Mouse (Mus musculus): ENCODE results near the gene Pitpnc1. TPM values are rescaled to one million over a fixed set of nuclear protein-coding genes. Genes with fewer than 3 reads are reported as not detected.
A peak's percentile ranks its signal among the peaks of the same experiment; 100 is the strongest.

The Pitpnc1 gene
- total RNA-seq, 2 experiments from 2014 or later, result 60.0 to 78.1 TPM

- peak; percentile 41 to 42 for DNase-seq
- intact Hi-C loops (cut with DNase I), result no loop called here
Observed at GRCm38 (mm10) chr11:107341293-107341692, 129.2 kb downstream of the Pitpnc1 start.

GRCm38 (mm10) chr11:107340793-107341192, 129.7 kb downstream of the Pitpnc1 start:
- intact Hi-C loops (cut with DNase I), result no loop called here
- DNase-seq, result no peak

GRCm38 (mm10) chr11:107339224-107339805, 131.2 kb downstream of the Pitpnc1 start:
- intact Hi-C loops (cut with DNase I), result loop anchor here (5.0 kb wide), 1 partner anchor 43 kb away; no protein-coding TSS in a partner anchor
- DNase-seq, result peak in 1 of 2 experiments; percentile 34

GRCm38 (mm10) chr11:107337391-107338148, 132.9 kb downstream of the Pitpnc1 start:
- DNase-seq, result no peak
- intact Hi-C loops (cut with DNase I), result loop anchor here (5.0 kb wide), 1 partner anchor 45 kb away; no protein-coding TSS in a partner anchor

- DNase-seq, result no peak
- intact Hi-C loops (cut with DNase I), result loop anchor here (5.0 kb wide), 1 partner anchor 47 kb away; no protein-coding TSS in a partner anchor
Observed at GRCm38 (mm10) chr11:107335756-107336155, 134.7 kb downstream of the Pitpnc1 start.

- peak in 1 of 2 experiments; percentile 43 for DNase-seq
- intact Hi-C loops (cut with DNase I), result loop anchor here (5.0 kb wide), 2 partner anchors 47 to 132 kb away; no protein-coding TSS in a partner anchor
Observed at GRCm38 (mm10) chr11:107334849-107335484, 135.5 kb downstream of the Pitpnc1 start.

GRCm38 (mm10) chr11:107332905-107333304, 137.6 kb downstream of the Pitpnc1 start:
- intact Hi-C loops (cut with DNase I), result loop anchor here (5.0 kb wide), 1 partner anchor 134 kb away; no protein-coding TSS in a partner anchor
- no peak for DNase-seq

- no peak for DNase-seq
- intact Hi-C loops (cut with DNase I), result loop anchor here (5.0 kb wide), 1 partner anchor 135 kb away; no protein-coding TSS in a partner anchor
Observed at GRCm38 (mm10) chr11:107332332-107332731, 138.2 kb downstream of the Pitpnc1 start.

- intact Hi-C loops (cut with DNase I), result loop anchor here (5.0 kb wide), 1 partner anchor 136 kb away; no protein-coding TSS in a partner anchor
- no peak for DNase-seq
Observed at GRCm38 (mm10) chr11:107331425-107331824, 139.1 kb downstream of the Pitpnc1 start.

GRCm38 (mm10) chr11:107327326-107327725, 143.2 kb downstream of the Pitpnc1 start:
- intact Hi-C loops (cut with DNase I), result no loop called here
- DNase-seq, result no peak

- DNase-seq, result peak in 1 of 2 experiments; percentile 21
- intact Hi-C loops (cut with DNase I), result no loop called here
Observed at GRCm38 (mm10) chr11:107325739-107326725, 144.5 kb downstream of the Pitpnc1 start.

- intact Hi-C loops (cut with DNase I), result no loop called here
- DNase-seq, result no peak
Observed at GRCm38 (mm10) chr11:107325226-107325625, 145.3 kb downstream of the Pitpnc1 start.

GRCm38 (mm10) chr11:107323173-107323572, 147.3 kb downstream of the Pitpnc1 start:
- DNase-seq, result no peak
- intact Hi-C loops (cut with DNase I), result no loop called here

- intact Hi-C loops (cut with DNase I), result no loop called here
- DNase-seq, result no peak
Observed at GRCm38 (mm10) chr11:107322226-107322625, 148.3 kb downstream of the Pitpnc1 start.

- no peak for DNase-seq
- intact Hi-C loops (cut with DNase I), result no loop called here
Observed at GRCm38 (mm10) chr11:107321819-107322218, 148.7 kb downstream of the Pitpnc1 start.

- no peak for DNase-seq
- intact Hi-C loops (cut with DNase I), result loop anchor here (5.0 kb wide), 1 partner anchor 43 kb away; no protein-coding TSS in a partner anchor
Observed at GRCm38 (mm10) chr11:107319861-107320260, 150.6 kb downstream of the Pitpnc1 start.

- DNase-seq, result no peak
- intact Hi-C loops (cut with DNase I), result loop anchor here (5.0 kb wide), 1 partner anchor 40 kb away; no protein-coding TSS in a partner anchor
Observed at GRCm38 (mm10) chr11:107317653-107318281, 152.7 kb downstream of the Pitpnc1 start.

GRCm38 (mm10) chr11:107315475-107315874, 155.0 kb downstream of the Pitpnc1 start:
- DNase-seq, result peak in 1 of 2 experiments; percentile 15
- intact Hi-C loops (cut with DNase I), result loop anchor here (5.0 kb wide), 1 partner anchor 38 kb away; no protein-coding TSS in a partner anchor

Data from gastrocnemius, postnatal 36 days (tissue).